7 mouse cellular contexts compared by ENCODE assay signal in genomic region chr7:75880650-75881049, GRCm38 (mm10). TPM values are rescaled to one million over a fixed set of nuclear protein-coding genes. Genes with fewer than 3 reads are reported as not detected.
DNase-seq lines count a peak whose midpoint lies in the region; ATAC-seq and TF ChIP-seq lines count a peak whose summit lies in the region.

No protein-coding gene starts in this region.

- H3K36me3 ChIP-seq in embryonic facial prominence, embryonic 11.5 days (replicated peaks; ENCODE audit: control insufficient read depth, insufficient read depth, low read depth, low read length) = no peaks in the 10 kb centered on the region
- no peaks in the 10 kb centered on the region for H3K36me3 ChIP-seq in limb, embryonic 10.5 days
- no peaks in the 10 kb centered on the region for H3K36me3 ChIP-seq in midbrain, embryonic 13.5 days
- H3K36me3 ChIP-seq in small intestine, adult 2 months (ENCODE audit: control insufficient read depth, insufficient read depth, low read length) = no peaks in the 10 kb centered on the region

- no peak overlapping the region for H3K27ac ChIP-seq in embryonic facial prominence, embryonic 11.5 days (replicated peaks; ENCODE audit: low read depth, low read length)
- H3K27ac ChIP-seq in limb, embryonic 10.5 days = no peak overlapping the region
- H3K27ac ChIP-seq in midbrain, embryonic 13.5 days = no peak overlapping the region
- H3K27ac ChIP-seq in small intestine, adult 2 months (ENCODE audit: insufficient read depth, low read depth, low read length) = no peak overlapping the region

- no peaks in the 10 kb centered on the region for H3K27me3 ChIP-seq in embryonic facial prominence, embryonic 11.5 days (ENCODE audit: control insufficient read depth, insufficient read depth, low read length)
- no peaks in the 10 kb centered on the region for H3K27me3 ChIP-seq in limb, embryonic 10.5 days (ENCODE audit: low read depth, poor library complexity, severe bottlenecking)
- no peaks in the 10 kb centered on the region for H3K27me3 ChIP-seq in midbrain, embryonic 13.5 days
- H3K27me3 ChIP-seq in small intestine, adult 2 months (ENCODE audit: control insufficient read depth, insufficient read depth, low read length) = no peaks in the 10 kb centered on the region

- WGBS in embryonic facial prominence, embryonic 11.5 days = 3% methylated on average over 8 of the region's 8 CpGs
- WGBS in limb, embryonic 10.5 days = 6% methylated on average over 8 of the region's 8 CpGs
- 5% methylated on average over 8 of the region's 8 CpGs for WGBS in midbrain, embryonic 13.5 days
- 6% methylated on average over 8 of the region's 8 CpGs for WGBS in small intestine, adult 2 months

- no peak overlapping the region for H3K4me2 ChIP-seq in embryonic facial prominence, embryonic 11.5 days (ENCODE audit: low read depth, low read length)
- H3K4me2 ChIP-seq in midbrain, embryonic 13.5 days (replicated peaks) = peak overlapping the region; percentile 35

- TF ChIP-seq CTCF in small intestine, adult 2 months (IDR thresholded peaks at IDR 0.05; ENCODE audit: extremely low read depth, insufficient read length, insufficient replicate concordance, low read depth, low read length) = peak; percentile 79

- H3K4me1 ChIP-seq in embryonic facial prominence, embryonic 11.5 days (ENCODE audit: control insufficient read depth, insufficient read depth, low read length) = no peaks in the 10 kb centered on the region
- no peaks in the 10 kb centered on the region for H3K4me1 ChIP-seq in limb, embryonic 10.5 days
- peaks cover 5% of the 10 kb centered on the region for H3K4me1 ChIP-seq in midbrain, embryonic 13.5 days (replicated peaks)
- H3K4me1 ChIP-seq in small intestine, adult 2 months (ENCODE audit: control insufficient read depth, insufficient read depth, insufficient read length, low read length) = no peaks in the 10 kb centered on the region

- no peak overlapping the region for H3K9ac ChIP-seq in embryonic facial prominence, embryonic 11.5 days (replicated peaks; ENCODE audit: low read length)
- no peak overlapping the region for H3K9ac ChIP-seq in midbrain, embryonic 13.5 days (replicated peaks)

- DNase-seq in adrenal gland, postnatal 14 days = peak; percentile 92
- peak; percentile 87 for DNase-seq in embryonic facial prominence, embryonic 11.5 days (ENCODE audit: low spot score)
- DNase-seq in heart, adult 18-20 months = peak; percentile 77 to 90
- peak; percentile 78 for DNase-seq in kidney, adult 18-20 months
- peak; percentile 93 for DNase-seq in limb, embryonic 10.5 days (ENCODE audit: low spot score)

- TF ChIP-seq POLR2A in small intestine, adult 2 months (IDR thresholded peaks at IDR 0.05; ENCODE audit: low read depth, low read length) = no peak

- no peak overlapping the region for H3K4me3 ChIP-seq in embryonic facial prominence, embryonic 11.5 days (ENCODE audit: low read depth, low read length)
- no peak overlapping the region for H3K4me3 ChIP-seq in limb, embryonic 10.5 days
- no peak overlapping the region for H3K4me3 ChIP-seq in midbrain, embryonic 13.5 days (replicated peaks)
- H3K4me3 ChIP-seq in small intestine, adult 2 months (ENCODE audit: low read depth, low read length) = no peak overlapping the region

- no peaks in the 10 kb centered on the region for H3K9me3 ChIP-seq in embryonic facial prominence, embryonic 11.5 days (replicated peaks; ENCODE audit: control insufficient read depth, low read length)
- H3K9me3 ChIP-seq in limb, embryonic 10.5 days (replicated peaks) = no peaks in the 10 kb centered on the region
- H3K9me3 ChIP-seq in midbrain, embryonic 13.5 days = no peaks in the 10 kb centered on the region

- ATAC-seq in embryonic facial prominence, embryonic 11.5 days (replicated peaks; ENCODE audit: insufficient number of reproducible peaks, low FRiP score, low TSS enrichment, low read depth) = peak; percentile 73
- peak; percentile 93 for ATAC-seq in midbrain, embryonic 13.5 days

RNA-seq across cellular contexts. Expression of gene Klhl25, which starts 32.5 kb away (rescaled TPM):
- 12.5 and 14.3 TPM in 2 replicates for total RNA-seq in adrenal gland, postnatal 14 days (2021)
- 19.2 and 19.6 TPM in 2 replicates for polyA plus RNA-seq in embryonic facial prominence, embryonic 11.5 days (2014; fragmentation: Nextera tagmentation; extraction: Ambion mirVana)
- total RNA-seq in heart, adult 18-20 months (2021) = 1 to 10 TPM; 4.0 to 4.4 TPM
- 23.5 and 26.5 TPM in 2 replicates for polyA plus RNA-seq in limb, embryonic 10.5 days (2016; fragmentation: Nextera tagmentation; extraction: Ambion mirVana)
- polyA plus RNA-seq in midbrain, embryonic 13.5 days (2015; fragmentation: Nextera tagmentation; extraction: Ambion mirVana) = 22.6 and 25.8 TPM in 2 replicates
- 6.8 and 9.4 TPM in 2 replicates for polyA plus RNA-seq in small intestine, adult 2 months (2012; rRNA removed)
